Mouse (Mus musculus): Measurements from ENCODE around the gene Aspa.

GRCm38 (mm10) chr11:73350483-73350882 is 21.1 kb upstream of the Aspa start, which contains the start of gene Olfr20:
- TF ChIP-seq CTCF (IDR thresholded peaks at IDR 0.05; ENCODE audit: control insufficient read depth, insufficient read depth, insufficient replicate concordance, low read depth, low read length) (no peak), POLR2A (IDR thresholded peaks at IDR 0.05; ENCODE audit: control insufficient read depth, low read depth, low read length) (no peak)

All from testis, adult 2 months (tissue).